Mouse (Mus musculus) layer of hippocampus, adult 9-11 months (tissue): ENCODE measurements at regions not wholly inside any gene's neighbourhood (a gene's known extent, or its start where the extent isn't known, plus 50 kb on each side); places are given as distances from the start of the nearest gene placed in this dataset.
"Not testable (repeated sequence)": the region's sequence is repeated elsewhere in the genome, so short reads cannot be mapped to it uniquely, and the experiment has no call there.

Source experiments
- DNase-seq: peaks from one replicate; pipeline ENCODE4 v3.0.0; 2022

- no peak for DNase-seq
Measured at GRCm38 (mm10) chr3:46771805-46772204, 323.8 kb upstream of the Pabpc4l start.

- no peak for DNase-seq
Measured at GRCm38 (mm10) chr3:46764939-46765338, 316.9 kb upstream of the Pabpc4l start.

GRCm38 (mm10) chr3:46758500-46758899 lies 310.5 kb upstream of the Pabpc4l start:
- DNase-seq = no peak

- DNase-seq = peak; percentile 37
Measured at GRCm38 (mm10) chr3:46727679-46728078, 279.7 kb upstream of the Pabpc4l start.

GRCm38 (mm10) chr3:46701649-46702048 lies 253.6 kb upstream of the Pabpc4l start:
- DNase-seq = no peak

- DNase-seq = not testable (repeated sequence)
Measured at GRCm38 (mm10) chr3:46687680-46688420, 239.8 kb upstream of the Pabpc4l start.
